Mouse (Mus musculus) lung, postnatal 36 days (tissue): ENCODE data around the gene Smad9.
"Not testable (repeated sequence)": the region's sequence is repeated elsewhere in the genome, so short reads cannot be mapped to it uniquely, and the experiment has no call there.

Experiments
- DNase-seq: peaks from one replicate; pipeline ENCODE4 v3.0.0; 2022; ENCODE audit warnings: mixed read lengths

Smad9 gene

GRCm38 (mm10) chr3:54759211-54759610, 3.8 kb downstream of the Smad9 start:
- DNase-seq: no peak

- DNase-seq: no peak
These were observed 5.1 kb downstream of the Smad9 start for GRCm38 (mm10) chr3:54760321-54761115.

DNA sequence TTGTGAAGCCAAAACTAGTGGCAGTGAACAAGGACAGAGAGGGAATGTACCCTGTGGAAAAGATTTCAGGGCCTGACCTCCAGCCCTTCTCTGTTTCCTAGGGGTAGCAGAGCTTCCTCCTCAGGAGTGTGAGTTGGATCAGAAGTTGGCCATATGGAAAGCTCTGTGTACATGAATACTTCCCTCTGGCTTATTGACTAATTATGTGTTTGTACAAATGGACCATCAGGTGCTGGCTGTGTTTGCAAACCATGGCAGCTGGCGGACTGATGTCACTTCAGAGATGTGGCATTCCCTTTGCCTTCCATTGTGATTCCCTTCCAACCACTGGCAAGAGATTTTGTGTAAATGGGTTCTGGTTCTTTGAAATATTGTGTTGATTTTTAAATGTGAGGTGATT, 5.9 kb downstream of the Smad9 start:
- no peak for DNase-seq

GRCm38 (mm10) chr3:54764418-54764817, 9.0 kb downstream of the Smad9 start:
- DNase-seq: peak; percentile 55

DNA sequence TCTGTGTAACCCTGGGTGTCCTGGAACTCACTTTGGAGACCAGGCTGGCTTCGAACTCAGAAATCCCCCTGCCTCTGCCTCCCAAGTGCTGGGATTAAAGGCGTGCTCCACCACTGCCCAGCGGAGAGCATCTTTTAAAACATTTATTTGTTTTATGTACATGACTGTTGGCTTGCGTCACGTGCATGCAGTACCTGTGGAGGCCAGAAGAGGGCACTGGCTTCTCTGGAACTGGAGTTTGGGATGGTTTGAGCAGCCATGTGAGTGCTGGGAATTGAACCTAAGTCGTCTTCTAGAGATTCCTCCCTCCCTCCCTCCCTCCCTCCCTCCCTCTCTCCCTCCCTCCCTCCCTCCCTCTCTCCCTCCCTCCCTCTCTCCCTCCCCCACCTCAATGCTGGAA, 10.1 kb downstream of the Smad9 start:
- not testable (repeated sequence) for DNase-seq

GRCm38 (mm10) chr3:54766034-54766433, 10.7 kb downstream of the Smad9 start:
- no peak for DNase-seq

- DNase-seq: no peak
These were observed 11.4 kb downstream of the Smad9 start for GRCm38 (mm10) chr3:54766811-54767210.

GRCm38 (mm10) chr3:54768592-54768991, 13.2 kb downstream of the Smad9 start:
- DNase-seq: no peak

DNA sequence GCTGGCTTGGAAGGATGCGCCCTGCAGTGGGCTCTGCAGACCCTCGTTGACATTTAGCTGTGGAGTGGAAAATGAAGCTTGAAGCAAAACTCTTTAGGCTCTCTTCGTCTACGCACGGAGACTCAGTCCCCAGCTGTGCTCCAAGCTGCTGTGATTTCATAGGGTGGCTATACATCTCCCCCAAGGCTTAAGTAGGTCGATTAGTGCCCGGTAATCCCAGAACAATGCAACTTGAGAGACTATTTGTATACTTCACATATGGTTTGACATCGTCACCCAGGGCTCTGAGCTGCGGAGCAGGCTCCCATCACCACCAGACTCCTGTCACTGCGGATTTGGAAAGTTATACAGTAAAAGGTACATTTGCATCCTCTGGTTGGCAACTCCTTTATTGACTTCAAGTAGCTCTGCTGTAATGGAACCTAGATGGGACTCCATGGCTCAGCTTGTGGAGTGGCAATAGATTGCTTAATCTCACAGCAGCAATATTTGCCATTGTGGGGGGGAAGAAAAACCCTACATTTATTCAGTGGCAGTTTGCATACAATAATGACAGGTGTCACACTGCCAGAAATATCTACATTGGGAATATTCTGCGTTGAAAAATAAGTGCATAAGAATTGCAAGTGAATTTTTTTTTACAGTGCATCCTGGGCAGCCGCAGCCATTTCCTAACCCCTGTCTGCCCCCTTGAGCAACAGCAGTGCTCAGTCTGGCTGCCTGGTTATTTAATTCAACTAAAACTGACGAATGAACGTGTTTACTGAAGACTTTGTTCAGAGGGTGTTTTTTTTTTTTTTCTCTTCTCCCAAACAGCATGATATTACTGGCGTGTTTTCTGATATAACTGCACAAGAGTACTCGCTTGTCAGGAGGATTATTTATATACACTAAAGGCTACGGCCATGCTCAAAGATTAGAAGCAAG, 14.2 kb downstream of the Smad9 start:
- DNase-seq: no peak

DNA sequence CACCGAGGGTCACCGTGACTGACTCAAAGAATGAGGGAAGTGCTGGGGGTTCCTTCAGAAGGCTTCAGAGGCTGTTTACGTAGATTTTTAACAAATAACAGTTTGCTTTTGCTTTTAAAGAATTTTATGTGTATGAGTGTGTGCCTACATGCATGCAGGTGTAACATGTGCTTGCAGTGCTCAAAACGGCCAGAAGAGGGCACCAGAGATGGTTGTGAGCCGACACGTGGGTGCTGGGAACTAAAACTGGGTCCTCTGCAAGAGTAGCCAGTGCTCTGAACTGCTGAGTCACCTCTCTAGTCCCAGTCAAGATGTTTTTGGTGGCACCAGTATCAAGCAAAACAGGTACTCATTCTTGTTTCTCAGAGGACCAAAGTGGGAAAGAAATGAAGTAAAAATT, 18.2 kb downstream of the Smad9 start:
- DNase-seq: no peak

DNA sequence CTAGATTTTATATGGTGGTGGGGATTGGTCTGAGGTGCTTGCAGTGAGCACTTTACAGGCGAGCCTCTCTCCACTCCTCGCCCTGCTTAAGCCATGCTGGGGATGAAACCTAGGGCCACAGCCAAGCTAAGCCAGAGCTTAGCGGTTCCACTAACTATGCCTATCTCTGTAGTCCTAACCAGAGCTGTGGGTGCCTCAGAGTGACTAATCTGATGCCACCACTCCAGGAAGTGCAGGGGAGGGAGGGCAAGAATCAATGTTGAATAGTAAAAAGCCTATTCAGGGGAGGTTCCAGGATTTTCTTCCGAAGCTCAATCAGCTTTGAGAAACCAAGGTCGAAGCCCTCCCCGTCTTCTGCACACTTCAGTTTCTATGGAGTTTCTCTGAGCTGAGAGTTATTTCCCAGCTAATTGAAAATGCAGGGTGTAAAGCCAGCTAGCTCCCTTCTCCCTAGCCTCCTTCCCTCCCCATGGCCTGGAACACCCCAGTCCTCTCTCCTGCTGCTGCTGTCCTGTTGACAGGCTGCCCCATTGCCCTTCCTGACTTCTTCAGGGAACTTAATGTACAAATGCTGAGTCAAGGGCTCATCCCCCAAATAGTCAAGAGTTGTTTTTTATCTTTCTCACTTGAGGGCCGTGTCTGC, 20.7 kb downstream of the Smad9 start:
- no peak for DNase-seq

- DNase-seq: no peak
These were observed 35.2 kb downstream of the Smad9 start for GRCm38 (mm10) chr3:54790601-54791000.

GRCm38 (mm10) chr3:54791822-54792677, 36.7 kb downstream of the Smad9 start:
- no peak for DNase-seq

- no peak for DNase-seq
These were observed 38.4 kb downstream of the Smad9 start for GRCm38 (mm10) chr3:54793762-54794161.

DNA sequence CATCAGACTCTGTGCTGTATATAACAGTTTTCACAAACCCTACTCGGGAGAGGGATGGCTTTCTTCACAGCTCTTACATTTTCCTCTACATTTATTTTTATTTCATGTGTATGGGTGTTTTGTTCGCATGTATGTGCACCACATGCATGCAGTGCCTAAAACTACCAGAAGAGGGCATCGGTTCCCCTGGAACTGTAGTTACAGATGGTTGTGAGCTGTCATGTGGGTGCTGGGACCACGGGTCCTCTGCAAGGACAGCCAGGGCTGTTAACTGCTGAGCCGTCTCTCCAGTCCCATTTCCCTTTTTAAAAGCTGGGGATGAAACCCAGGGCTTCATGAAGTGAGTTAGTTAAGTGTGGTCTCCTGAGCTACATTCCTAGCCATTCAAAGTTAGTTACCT, 40.0 kb downstream of the Smad9 start:
- DNase-seq: no peak

GRCm38 (mm10) chr3:54795806-54796205, 40.4 kb downstream of the Smad9 start:
- DNase-seq: peak; percentile 61

DNA sequence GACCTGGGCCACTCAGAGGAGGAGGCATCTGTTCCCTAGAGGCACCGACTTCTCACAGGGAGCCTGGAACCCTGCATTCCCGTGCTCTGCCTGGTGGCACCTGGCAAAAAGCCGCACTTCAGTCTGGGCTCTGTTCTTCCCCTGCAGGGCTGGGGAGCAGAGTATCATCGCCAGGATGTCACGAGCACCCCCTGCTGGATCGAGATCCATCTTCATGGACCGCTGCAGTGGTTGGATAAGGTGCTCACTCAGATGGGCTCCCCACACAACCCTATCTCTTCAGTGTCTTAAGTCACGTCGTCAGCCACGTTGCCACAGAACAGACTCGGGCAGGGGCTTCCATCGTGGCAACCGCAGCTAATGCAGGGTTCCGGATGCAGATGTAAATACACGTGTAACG, 41.8 kb downstream of the Smad9 start:
- DNase-seq: peak; percentile 71

DNA sequence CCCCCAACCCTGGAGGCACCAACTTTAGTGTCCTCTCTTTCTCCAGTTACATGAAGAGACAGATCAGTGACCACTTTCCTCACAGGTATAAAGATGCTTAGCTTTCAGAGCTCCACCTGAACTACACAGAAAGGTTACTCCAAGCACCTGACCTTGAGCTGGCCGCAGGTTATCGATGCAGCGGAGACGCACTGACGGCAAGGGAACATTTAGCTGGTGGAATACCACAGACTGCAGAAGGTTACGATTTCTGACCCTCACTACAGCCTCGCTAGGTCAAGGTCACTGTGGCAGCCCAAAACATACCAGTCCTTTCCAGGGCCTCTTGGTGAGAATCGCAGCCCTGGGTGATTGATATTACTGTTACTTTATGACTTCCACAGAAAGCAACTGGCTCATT, 48.3 kb downstream of the Smad9 start:
- DNase-seq: no peak

- DNase-seq: peak; percentile 3
These were observed 51.8 kb downstream of the Smad9 start for GRCm38 (mm10) chr3:54807061-54807661.

DNA sequence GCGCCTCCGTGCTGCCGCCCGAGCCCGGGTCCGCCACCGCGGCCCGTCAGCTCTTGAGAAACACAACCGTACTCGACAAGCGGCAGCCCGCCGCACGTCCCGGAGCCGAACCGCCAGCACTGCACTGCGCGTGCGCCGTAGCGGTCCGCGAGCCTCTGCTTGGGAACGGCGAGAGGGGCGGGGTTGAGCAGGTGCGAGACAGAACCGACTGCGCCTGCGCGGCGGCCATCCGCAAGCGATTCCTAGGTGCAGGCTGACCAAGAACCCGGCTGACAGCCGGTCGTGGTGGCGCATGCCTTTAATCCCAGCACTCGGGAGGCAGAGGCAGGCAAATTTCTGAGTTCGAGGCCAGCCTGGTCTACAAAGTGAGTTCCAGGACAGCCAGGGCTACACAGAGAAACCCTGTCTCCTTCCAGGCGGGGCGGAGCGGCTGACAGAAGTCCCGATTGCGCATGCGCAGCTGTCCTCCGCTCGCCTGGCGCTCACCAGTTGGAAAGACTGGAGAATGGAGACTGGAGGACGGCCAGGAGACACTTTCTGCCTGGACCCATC, 52.4 kb downstream of the Smad9 start, which contains the start of gene Rfxap:
Gene Rfxap, minus strand, starts transcription at position 126 of the 552 bp plus-strand sequence.
- peak; percentile 97 for DNase-seq

GRCm38 (mm10) chr3:54809111-54809510, 53.7 kb downstream of the Smad9 start:
- DNase-seq: peak; percentile 4
